Mouse (Mus musculus): ENCODE data around the gene Dennd4c. TPM values are rescaled to one million over a fixed set of nuclear protein-coding genes. Genes with fewer than 3 reads are reported as not detected.

The Dennd4c gene
- polyA plus RNA-seq, 1 experiment from 2014 or later = 3.2 TPM

DNA sequence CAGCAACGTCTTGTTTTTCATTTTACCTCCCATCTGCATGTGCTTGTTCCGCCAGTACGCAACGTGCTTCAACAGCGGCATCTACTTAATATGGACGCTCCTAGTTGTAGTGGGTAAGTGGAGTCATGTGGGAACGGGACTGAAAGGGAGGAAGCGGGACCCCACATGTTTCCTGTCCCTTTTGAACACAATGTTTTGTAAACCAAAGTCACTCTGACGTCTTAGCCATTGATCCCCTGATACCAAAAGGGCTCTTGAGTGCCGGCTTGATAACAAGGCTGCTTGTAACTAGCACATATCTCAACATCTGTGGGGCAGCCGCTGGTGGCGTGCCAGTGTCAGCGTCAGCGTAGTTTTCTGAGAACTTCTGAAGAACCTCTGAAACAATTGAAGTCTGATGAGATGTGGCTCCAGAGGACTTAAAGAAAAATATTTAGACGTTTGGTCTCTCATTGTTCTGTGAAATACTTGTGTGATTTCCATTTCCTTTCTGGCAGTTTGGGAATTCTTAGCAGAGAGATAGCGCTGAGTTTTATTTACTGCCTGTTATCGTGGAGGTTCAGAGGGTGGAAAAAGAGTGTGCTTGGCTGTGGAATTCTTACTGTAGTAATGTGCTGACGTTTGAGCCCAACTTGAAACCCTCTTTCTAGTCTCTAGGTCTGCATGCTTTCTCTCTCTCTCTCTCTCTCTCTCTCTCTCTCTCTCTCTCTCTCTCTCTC lies 138.0 kb downstream of the Dennd4c start:
- no peaks in the 10 kb centered on the region for H3K36me3 ChIP-seq (ENCODE audit: control insufficient read depth, insufficient read depth, low read length)
- no peaks in the 10 kb centered on the region for H3K4me1 ChIP-seq (ENCODE audit: control insufficient read depth, insufficient read depth, low read depth, low read length)
- no peak for ATAC-seq
- no peaks in the 10 kb centered on the region for H3K9me3 ChIP-seq (ENCODE audit: control insufficient read depth, low read length)
- H3K27ac ChIP-seq (ENCODE audit: low read depth, low read length) = no peak overlapping the region
- H3K9ac ChIP-seq (ENCODE audit: low read depth, low read length) = 0 out of 2 replicates have a peak overlapping the region, but pooled peaks have one; percentile 11
- 52% methylated on average over 18 of the region's 18 CpGs for WGBS
- no peaks in the 10 kb centered on the region for H3K27me3 ChIP-seq (replicated peaks; ENCODE audit: control insufficient read depth, insufficient read depth, low read length)
- H3K4me2 ChIP-seq (ENCODE audit: low read length) = peak overlapping the region; percentile 44
- H3K4me3 ChIP-seq (ENCODE audit: low read length) = peak overlapping the region; percentile 8

DNA sequence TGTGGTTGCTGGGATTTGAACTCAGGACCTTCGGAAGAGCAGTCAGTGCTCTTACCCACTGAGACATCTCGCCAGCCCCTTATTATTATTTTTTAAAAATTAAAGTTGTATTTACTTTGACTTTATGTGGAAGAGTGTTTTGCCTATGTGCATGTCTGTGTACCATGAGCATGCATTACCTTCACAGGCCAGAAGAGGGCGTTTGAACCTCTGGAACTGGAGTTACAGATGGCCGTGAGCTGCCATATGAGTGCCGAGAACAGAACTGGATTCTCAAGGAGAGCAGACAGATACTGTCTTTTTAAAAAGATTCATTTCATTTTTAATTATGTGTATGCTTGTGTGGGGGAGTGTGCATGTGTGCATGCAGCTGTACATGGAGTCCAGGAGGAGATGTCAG lies 139.5 kb downstream of the Dennd4c start:
- Histone ChIP-seq H3K4me1 (ENCODE audit: control insufficient read depth, insufficient read depth, low read depth, low read length) (no peaks in the 10 kb centered on the region), H3K27ac (ENCODE audit: low read depth, low read length) (no peak overlapping the region), H3K4me3 (ENCODE audit: low read length) (no peak overlapping the region), H3K4me2 (ENCODE audit: low read length) (no peak overlapping the region), H3K36me3 (ENCODE audit: control insufficient read depth, insufficient read depth, low read length) (no peaks in the 10 kb centered on the region), H3K27me3 (replicated peaks; ENCODE audit: control insufficient read depth, insufficient read depth, low read length) (no peaks in the 10 kb centered on the region), H3K9me3 (ENCODE audit: control insufficient read depth, low read length) (no peaks in the 10 kb centered on the region), H3K9ac (ENCODE audit: low read depth, low read length) (no peak overlapping the region)
- ATAC-seq = no peak
- 73% methylated on average over 5 of the region's 5 CpGs for WGBS

DNA sequence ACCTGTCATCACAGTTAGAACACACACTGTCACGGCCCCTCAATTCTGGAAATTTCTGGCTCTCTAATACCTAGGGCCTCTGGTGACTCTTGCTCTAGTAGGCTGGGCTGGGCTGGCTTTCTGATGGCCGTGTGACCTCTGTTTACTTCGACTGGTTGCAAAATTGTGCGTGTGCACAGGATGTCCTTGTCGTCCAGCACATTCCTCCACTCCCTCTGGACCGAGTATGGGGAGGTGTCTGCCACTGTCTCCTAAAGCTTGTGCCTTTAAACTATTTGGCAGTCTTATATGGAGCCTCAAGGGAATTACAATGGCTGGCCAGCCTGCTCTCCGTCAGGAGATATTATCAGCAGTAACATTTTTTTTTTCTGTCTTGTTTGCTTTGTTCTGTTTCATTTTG lies 149.1 kb downstream of the Dennd4c start:
- Histone ChIP-seq H3K36me3 (ENCODE audit: control insufficient read depth, insufficient read depth, low read length) (no peaks in the 10 kb centered on the region), H3K4me3 (ENCODE audit: low read length) (no peak overlapping the region), H3K27ac (ENCODE audit: low read depth, low read length) (no peak overlapping the region), H3K9me3 (ENCODE audit: control insufficient read depth, low read length) (no peaks in the 10 kb centered on the region), H3K4me2 (ENCODE audit: low read length) (no peak overlapping the region), H3K4me1 (ENCODE audit: control insufficient read depth, insufficient read depth, low read depth, low read length) (no peaks in the 10 kb centered on the region), H3K9ac (ENCODE audit: low read depth, low read length) (no peak overlapping the region), H3K27me3 (replicated peaks; ENCODE audit: control insufficient read depth, insufficient read depth, low read length) (no peaks in the 10 kb centered on the region)
- WGBS = 82% methylated on average over 7 of the region's 7 CpGs
- ATAC-seq = no peak

DNA sequence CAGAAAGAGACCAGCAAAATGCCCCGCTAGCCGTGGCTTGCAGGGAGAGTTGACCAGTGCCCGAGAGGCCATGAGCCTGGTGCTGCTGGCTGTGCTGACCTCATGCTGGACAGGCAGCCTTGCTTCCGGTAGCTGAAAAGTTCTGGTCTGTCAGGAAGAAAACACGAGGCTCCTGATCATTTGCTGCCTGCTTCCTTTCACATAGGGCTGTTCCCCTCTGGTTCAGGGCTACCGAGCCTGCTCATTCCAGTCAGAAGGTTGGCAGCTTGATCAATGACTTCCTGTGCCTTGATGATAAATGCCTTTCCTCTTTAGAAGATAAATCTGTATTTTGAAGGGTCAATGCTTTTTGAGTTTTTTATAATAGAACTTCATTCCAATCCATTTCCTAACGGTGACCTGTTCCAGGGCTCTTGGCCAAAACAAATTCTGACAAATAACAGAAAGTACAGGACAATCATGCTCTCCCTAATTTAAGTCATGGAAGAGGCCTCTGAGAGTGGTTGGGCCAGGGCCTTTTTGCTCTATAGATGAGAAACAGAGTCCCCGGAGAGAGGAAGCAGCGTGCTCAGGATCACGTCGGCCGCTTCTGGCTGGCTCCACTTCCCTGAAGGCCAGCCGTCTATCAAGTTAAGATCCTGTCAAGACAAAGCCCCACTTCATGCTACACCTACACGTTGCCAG lies 150.6 kb downstream of the Dennd4c start:
- no peak overlapping the region for H3K4me2 ChIP-seq (ENCODE audit: low read length)
- no peaks in the 10 kb centered on the region for H3K9me3 ChIP-seq (ENCODE audit: control insufficient read depth, low read length)
- no peak overlapping the region for H3K4me3 ChIP-seq (ENCODE audit: low read length)
- H3K9ac ChIP-seq (ENCODE audit: low read depth, low read length) = no peak overlapping the region
- WGBS = 55% methylated on average over 14 of the region's 14 CpGs
- no peaks in the 10 kb centered on the region for H3K36me3 ChIP-seq (ENCODE audit: control insufficient read depth, insufficient read depth, low read length)
- no peaks in the 10 kb centered on the region for H3K27me3 ChIP-seq (replicated peaks; ENCODE audit: control insufficient read depth, insufficient read depth, low read length)
- ATAC-seq = no peak
- peak overlapping the region; percentile 34; the same call in 1 of the 2 replicates for H3K27ac ChIP-seq (ENCODE audit: low read depth, low read length)
- no peaks in the 10 kb centered on the region for H3K4me1 ChIP-seq (ENCODE audit: control insufficient read depth, insufficient read depth, low read depth, low read length)

Other genes with a start within 250 kb of the Dennd4c start
- gene Saxo1, start 190.2 kb upstream of the Dennd4c start, polyA plus RNA-seq (2015; fragmentation: Nextera tagmentation; extraction: Ambion mirVana) = not detected in 2 replicates
- 154 and 160 TPM in 2 replicates for gene Rraga, start 172.9 kb upstream of the Dennd4c start, polyA plus RNA-seq (2015; fragmentation: Nextera tagmentation; extraction: Ambion mirVana)
- gene Haus6, start 136.5 kb upstream of the Dennd4c start, polyA plus RNA-seq (2015; fragmentation: Nextera tagmentation; extraction: Ambion mirVana) = 5.0 and 5.5 TPM in 2 replicates
- 49.5 and 53.8 TPM in 2 replicates for gene Plin2, start 78.5 kb upstream of the Dennd4c start, polyA plus RNA-seq (2015; fragmentation: Nextera tagmentation; extraction: Ambion mirVana)
- gene Rps6, start 108.9 kb downstream of the Dennd4c start, polyA plus RNA-seq (2015; fragmentation: Nextera tagmentation; extraction: Ambion mirVana) = 300 and 377 TPM in 2 replicates
- gene Acer2, start 125.8 kb downstream of the Dennd4c start, polyA plus RNA-seq (2015; fragmentation: Nextera tagmentation; extraction: Ambion mirVana) = 15.2 and 18.2 TPM in 2 replicates